Mouse (Mus musculus): ENCODE results near the gene Olfr1115. TPM values are rescaled to one million over a fixed set of nuclear protein-coding genes. Genes with fewer than 3 reads are reported as not detected.
"Not testable (repeated sequence)": the region's sequence is repeated elsewhere in the genome, so short reads cannot be mapped to it uniquely, and the experiment has no call there.

Gene Olfr1115
- total RNA-seq (2017) = not detected in 3 replicates

DNA sequence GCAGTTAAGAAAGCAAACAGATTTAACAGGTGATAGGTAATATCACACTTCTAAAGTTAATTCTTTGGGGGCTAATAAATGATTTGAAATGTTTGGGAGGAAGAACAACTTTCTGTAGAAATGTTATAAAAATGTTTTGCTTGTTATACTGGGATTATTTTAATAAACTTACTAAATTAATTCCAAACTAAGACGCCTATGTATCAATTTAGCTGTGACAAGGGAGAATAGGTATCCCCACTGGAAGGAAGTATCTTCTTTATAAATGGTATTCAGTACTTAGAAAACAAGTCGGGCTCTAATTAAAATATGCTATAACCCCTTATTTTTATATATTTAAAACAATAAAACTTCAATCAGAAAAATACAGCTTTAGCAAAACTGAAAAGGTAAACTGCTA lies at the start of gene Olfr1115:
Gene Olfr1115, plus strand, starts transcription at position 301 of the 400 bp plus-strand sequence.
- no peak for ATAC-seq (replicated peaks; ENCODE audit: insufficient number of reproducible peaks, low FRiP score, low TSS enrichment, poor library complexity, severe bottlenecking)

DNA sequence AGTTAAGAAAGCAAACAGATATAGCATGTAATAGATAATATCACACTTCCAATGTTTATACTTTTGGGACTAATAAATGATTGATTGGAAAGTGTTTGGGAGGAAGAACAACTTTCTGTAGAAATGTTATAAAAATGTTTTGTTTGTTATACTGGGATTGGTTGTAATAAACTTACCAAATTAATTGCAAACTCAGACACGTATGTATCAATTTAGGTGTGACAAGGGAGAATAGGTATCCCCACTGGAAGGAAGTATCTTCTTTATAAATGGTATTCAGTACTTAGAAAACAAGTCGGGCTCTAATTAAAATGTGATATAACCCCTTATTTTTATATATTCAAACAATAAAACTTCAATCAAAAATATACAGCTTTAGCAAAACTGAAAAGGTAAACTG lies 39.1 kb upstream of the Olfr1115 start, which contains the start of gene Olfr1113:
Gene Olfr1113, plus strand, starts transcription at position 301 of the 400 bp plus-strand sequence.
- ATAC-seq (replicated peaks; ENCODE audit: insufficient number of reproducible peaks, low FRiP score, low TSS enrichment, poor library complexity, severe bottlenecking) = no peak

DNA sequence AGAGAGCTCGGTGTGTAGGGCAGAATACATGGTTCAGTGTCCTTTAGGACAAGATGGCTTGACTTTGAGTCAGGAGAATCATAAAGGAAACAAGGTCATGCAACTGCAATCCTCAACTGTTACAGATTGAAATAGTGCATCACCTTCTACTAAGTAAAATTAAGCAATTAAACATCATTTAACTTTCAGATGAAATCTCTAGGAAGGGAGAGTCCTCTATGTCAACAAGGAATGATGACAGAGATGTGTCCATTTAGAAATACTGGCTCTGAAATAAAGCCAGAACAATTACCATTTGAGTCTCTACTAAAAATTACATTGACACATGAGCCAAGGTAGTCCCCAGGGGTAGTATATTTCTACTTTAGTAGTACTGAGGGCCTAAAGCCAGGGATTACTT lies 19.4 kb downstream of the Olfr1115 start, which contains the start of gene Olfr1116:
Gene Olfr1116, plus strand, starts transcription at position 301 of the 400 bp plus-strand sequence.
- ATAC-seq (replicated peaks; ENCODE audit: insufficient number of reproducible peaks, low FRiP score, low TSS enrichment, poor library complexity, severe bottlenecking) = no peak

DNA sequence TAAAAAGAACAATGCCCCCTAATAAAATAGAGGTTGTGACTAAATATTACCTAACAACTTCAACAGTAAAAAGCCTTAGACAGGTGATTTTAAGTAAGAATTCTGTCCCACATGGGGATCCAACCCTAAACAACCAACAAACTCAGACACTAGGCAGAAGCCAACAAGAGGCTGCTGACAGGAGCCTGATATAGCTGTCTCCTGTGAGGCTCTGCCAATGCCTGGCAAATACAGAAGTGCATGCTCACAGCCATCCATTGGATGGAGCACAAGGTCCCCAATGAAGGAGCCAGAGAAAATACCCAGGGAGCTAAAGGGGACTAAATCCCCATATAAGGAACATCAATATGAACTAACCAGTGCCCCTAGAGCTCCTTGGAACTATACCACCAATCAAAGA lies 46.2 kb downstream of the Olfr1115 start:
- ATAC-seq (replicated peaks; ENCODE audit: insufficient number of reproducible peaks, low FRiP score, low TSS enrichment, poor library complexity, severe bottlenecking) = not testable (repeated sequence)

Other genes with a start within 250 kb of the Olfr1115 start
- not detected in 3 replicates for gene Olfr1102, start 249.6 kb upstream of the Olfr1115 start, total RNA-seq (2017)
- not detected in 3 replicates for gene Olfr1104, start 220.9 kb upstream of the Olfr1115 start, total RNA-seq (2017)
- gene Olfr1105, start 211.5 kb upstream of the Olfr1115 start, total RNA-seq (2017) = not detected in 3 replicates
- gene Olfr1106, start 195.7 kb upstream of the Olfr1115 start, total RNA-seq (2017) = not detected in 3 replicates
- gene Olfr1107, start 172.2 kb upstream of the Olfr1115 start, total RNA-seq (2017) = not detected in 3 replicates
- not detected in 3 replicates for gene Olfr1109, start 152.0 kb upstream of the Olfr1115 start, total RNA-seq (2017)
- gene Olfr259, start 133.4 kb upstream of the Olfr1115 start, total RNA-seq (2017) = not detected in 3 replicates
- not detected in 3 replicates for gene Olfr1110, start 107.7 kb upstream of the Olfr1115 start, total RNA-seq (2017)
- not detected in 3 replicates for gene Olfr1111, start 95.4 kb upstream of the Olfr1115 start, total RNA-seq (2017)
- gene Olfr1112, start 60.2 kb upstream of the Olfr1115 start, total RNA-seq (2017) = not detected in 3 replicates
- not detected in 3 replicates for gene Olfr1113, start 39.0 kb upstream of the Olfr1115 start, total RNA-seq (2017)
- gene Olfr1116, start 19.5 kb downstream of the Olfr1115 start, total RNA-seq (2017) = not detected in 3 replicates
- gene Olfr1118, start 59.6 kb downstream of the Olfr1115 start, total RNA-seq (2017) = not detected in 3 replicates
- gene Olfr1120, start 106.8 kb downstream of the Olfr1115 start, total RNA-seq (2017) = not detected in 3 replicates
- not detected in 3 replicates for gene Olfr1121, start 121.9 kb downstream of the Olfr1115 start, total RNA-seq (2017)
- not detected in 3 replicates for gene Olfr1122, start 137.8 kb downstream of the Olfr1115 start, total RNA-seq (2017)
- gene Olfr1123, start 168.6 kb downstream of the Olfr1115 start, total RNA-seq (2017) = not detected in 3 replicates
- not detected in 3 replicates for gene Olfr1124, start 182.3 kb downstream of the Olfr1115 start, total RNA-seq (2017)
- not detected in 3 replicates for gene Olfr1126, start 205.9 kb downstream of the Olfr1115 start, total RNA-seq (2017)
- gene Pramel7, start 249.1 kb downstream of the Olfr1115 start, total RNA-seq (2017) = not detected in 3 replicates

Measured in monocyte, adult 5-6 weeks (primary cell).